Mouse (Mus musculus): ENCODE data around the gene Zfpl1. TPM values are rescaled to one million over a fixed set of nuclear protein-coding genes. Genes with fewer than 3 reads are reported as not detected.

Zfpl1 gene
- polyA plus RNA-seq, 1 experiment = 22.8 TPM

GRCm38 (mm10) chr19:6082156-6082555, 2.6 kb downstream of the Zfpl1 start, which contains the start of gene Gm28374:
TSS of gene Gm28374 (minus strand) at chr19:6082256.
- 81% methylated on average over 9 of the region's 9 CpGs for WGBS
- no peak within 1 kb of the TSS for H3K27ac ChIP-seq (ENCODE audit: control insufficient read depth, insufficient read depth, low read depth, low read length, poor library complexity)
- TF ChIP-seq POLR2A (IDR thresholded peaks at IDR 0.05; ENCODE audit: borderline replicate concordance, control insufficient read depth, low read depth, low read length) (no peak), CTCF (IDR thresholded peaks at IDR 0.05; ENCODE audit: control insufficient read depth, insufficient read depth, low read length) (no peak)
- no peak within 1 kb of the TSS for H3K4me3 ChIP-seq (replicated peaks; ENCODE audit: control insufficient read depth, low read depth, low read length)
- H3K4me1 ChIP-seq (ENCODE audit: control insufficient read depth, insufficient read depth, low read length) = no peaks in the 10 kb centered on the region; the same call in 1 of the 2 replicates

- peaks cover 4% of the 10 kb centered on the region for H3K4me1 ChIP-seq (ENCODE audit: control insufficient read depth, insufficient read depth, low read length)
- no peak within 1 kb of the TSS for H3K4me3 ChIP-seq (replicated peaks; ENCODE audit: control insufficient read depth, low read depth, low read length)
- H3K27ac ChIP-seq (ENCODE audit: control insufficient read depth, insufficient read depth, low read depth, low read length, poor library complexity) = no peak within 1 kb of the TSS
- no peak for TF ChIP-seq CTCF (IDR thresholded peaks at IDR 0.05; ENCODE audit: control insufficient read depth, insufficient read depth, low read length)
- TF ChIP-seq POLR2A (IDR thresholded peaks at IDR 0.05; ENCODE audit: borderline replicate concordance, control insufficient read depth, low read depth, low read length) = no peak
- 87% methylated on average over 12 of the region's 12 CpGs for WGBS
Observed at GRCm38 (mm10) chr19:6079983-6080480, 4.7 kb downstream of the Zfpl1 start, which contains the start of gene Tmem262. TSS of gene Tmem262 (plus strand) at chr19:6080033.

DNA sequence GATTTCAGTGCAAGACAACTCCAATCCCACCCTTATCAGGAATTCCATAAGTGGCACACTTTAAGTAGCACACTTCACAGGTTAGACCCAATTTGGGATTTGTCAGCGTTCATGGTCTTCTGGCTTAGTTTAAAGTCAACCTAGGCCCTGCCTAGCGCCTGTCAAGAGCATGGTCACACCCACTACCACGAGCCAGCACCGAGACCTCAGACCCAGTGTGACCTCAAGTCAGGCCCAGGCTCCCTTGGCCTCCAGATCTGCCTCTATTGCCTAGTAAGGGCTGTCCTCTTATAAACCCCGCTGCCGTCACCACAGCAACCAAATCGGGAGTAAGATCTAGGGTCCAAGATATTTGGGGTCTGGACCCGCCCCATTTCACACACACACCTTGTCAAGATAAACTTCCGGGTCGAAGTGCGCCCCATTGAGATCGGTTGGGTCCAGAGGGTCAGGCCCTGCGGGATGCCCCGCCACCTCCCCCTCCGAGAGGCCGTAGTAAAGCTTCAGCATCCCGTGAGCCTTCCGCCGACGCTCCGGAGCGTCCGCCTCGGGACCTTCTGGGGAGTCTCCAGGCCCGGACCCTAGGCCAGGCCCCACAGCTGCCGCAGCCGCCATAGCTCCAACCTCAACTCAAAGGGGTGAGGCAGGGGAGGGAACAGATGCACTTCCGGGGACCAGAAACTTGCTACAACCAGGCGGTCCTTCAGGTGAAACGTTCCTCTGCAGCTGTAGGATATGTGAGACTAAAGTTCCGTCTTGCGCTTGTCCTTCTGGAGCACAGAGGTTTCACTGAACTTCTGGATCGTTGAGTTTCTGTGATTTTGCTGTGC, 8.0 kb downstream of the Zfpl1 start, which contains the start of gene Vps51:
Vps51 (minus strand) TSS at position 668 of the 830 bp plus-strand sequence.
- 1% methylated on average over 33 of the region's 33 CpGs for WGBS
- peak within 1 kb of the TSS; percentile 79 for H3K27ac ChIP-seq (ENCODE audit: control insufficient read depth, insufficient read depth, low read depth, low read length, poor library complexity)
- H3K4me1 ChIP-seq (ENCODE audit: control insufficient read depth, insufficient read depth, low read length) = peaks cover 6% of the 10 kb centered on the region
- TF ChIP-seq POLR2A (IDR thresholded peaks at IDR 0.05; ENCODE audit: borderline replicate concordance, control insufficient read depth, low read depth, low read length) (peak; percentile 49; the same call in 1 of the 2 replicates), CTCF (IDR thresholded peaks at IDR 0.05; ENCODE audit: control insufficient read depth, insufficient read depth, low read length) (no peak)
- H3K4me3 ChIP-seq (replicated peaks; ENCODE audit: control insufficient read depth, low read depth, low read length) = peak within 1 kb of the TSS; percentile 78

DNA sequence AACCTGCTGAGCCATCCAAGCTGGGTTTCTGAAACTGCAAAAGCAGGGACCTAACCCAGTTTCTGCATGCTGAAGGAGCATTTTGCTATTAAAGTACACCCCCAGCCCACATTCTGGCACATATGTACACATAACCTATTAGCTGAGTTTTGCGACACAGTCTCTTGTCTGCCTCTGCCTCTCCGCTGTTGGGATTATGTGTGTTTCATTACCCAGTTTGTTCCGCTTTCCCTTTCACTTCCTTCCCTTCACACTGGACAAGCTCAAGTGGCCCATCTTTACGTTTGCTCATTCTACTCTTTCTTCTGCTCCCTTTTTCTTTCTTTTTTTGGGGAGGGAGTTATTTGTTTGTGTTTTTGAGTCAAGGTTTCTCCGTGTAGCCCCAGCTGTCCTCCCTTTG, 10.9 kb downstream of the Zfpl1 start:
- WGBS = 57% methylated on average over 5 of the region's 5 CpGs
- peaks cover 7% of the 10 kb centered on the region for H3K4me1 ChIP-seq (ENCODE audit: control insufficient read depth, insufficient read depth, low read length)
- peak overlapping the region; percentile 47; the same call in 1 of the 2 replicates for H3K27ac ChIP-seq (ENCODE audit: control insufficient read depth, insufficient read depth, low read depth, low read length, poor library complexity)
- H3K4me3 ChIP-seq (replicated peaks; ENCODE audit: control insufficient read depth, low read depth, low read length) = no peak overlapping the region
- TF ChIP-seq CTCF (IDR thresholded peaks at IDR 0.05; ENCODE audit: control insufficient read depth, insufficient read depth, low read length) (no peak), POLR2A (IDR thresholded peaks at IDR 0.05; ENCODE audit: borderline replicate concordance, control insufficient read depth, low read depth, low read length) (no peak)

DNA sequence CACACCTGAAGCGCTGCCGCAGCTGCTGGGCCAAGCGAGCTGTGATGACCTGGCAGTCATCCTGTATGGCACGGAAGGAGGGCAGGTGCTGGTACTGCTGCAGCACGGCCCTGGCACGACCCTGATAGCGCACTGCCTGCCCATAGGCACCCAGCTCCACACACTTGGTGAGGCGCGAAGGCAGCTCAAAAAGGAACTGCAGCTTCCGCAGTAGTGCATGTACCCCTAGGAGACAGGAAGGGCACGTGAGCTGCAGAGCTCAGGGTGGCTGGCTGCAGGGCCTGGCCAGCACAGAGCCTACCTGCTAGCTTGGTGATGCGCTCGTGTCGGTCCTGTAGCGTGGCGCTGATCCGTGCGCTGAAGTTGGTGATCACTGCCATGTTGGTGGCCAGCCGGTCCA, 13.5 kb downstream of the Zfpl1 start:
- TF ChIP-seq POLR2A (IDR thresholded peaks at IDR 0.05; ENCODE audit: borderline replicate concordance, control insufficient read depth, low read depth, low read length) = peak; percentile 23; the same call in 1 of the 2 replicates
- TF ChIP-seq CTCF (IDR thresholded peaks at IDR 0.05; ENCODE audit: control insufficient read depth, insufficient read depth, low read length) = no peak
- WGBS = 80% methylated on average over 19 of the region's 19 CpGs
- Histone ChIP-seq H3K4me1 (ENCODE audit: control insufficient read depth, insufficient read depth, low read length) (peaks cover 7% of the 10 kb centered on the region), H3K27ac (ENCODE audit: control insufficient read depth, insufficient read depth, low read depth, low read length, poor library complexity) (peak overlapping the region; percentile 35; the same call in 1 of the 2 replicates), H3K4me3 (replicated peaks; ENCODE audit: control insufficient read depth, low read depth, low read length) (no peak overlapping the region)

- TF ChIP-seq POLR2A (IDR thresholded peaks at IDR 0.05; ENCODE audit: borderline replicate concordance, control insufficient read depth, low read depth, low read length) = no peak
- no peak for TF ChIP-seq CTCF (IDR thresholded peaks at IDR 0.05; ENCODE audit: control insufficient read depth, insufficient read depth, low read length)
- H3K27ac ChIP-seq (ENCODE audit: control insufficient read depth, insufficient read depth, low read depth, low read length, poor library complexity) = peak overlapping the region; percentile 35; the same call in 1 of the 2 replicates
- WGBS = 87% methylated on average over 31 of the region's 31 CpGs
- peaks cover 6% of the 10 kb centered on the region for H3K4me1 ChIP-seq (ENCODE audit: control insufficient read depth, insufficient read depth, low read length)
- no peak overlapping the region for H3K4me3 ChIP-seq (replicated peaks; ENCODE audit: control insufficient read depth, low read depth, low read length)
Observed at GRCm38 (mm10) chr19:6070571-6071250, 14.0 kb downstream of the Zfpl1 start.

GRCm38 (mm10) chr19:6069851-6070250, 14.9 kb downstream of the Zfpl1 start:
- no peak overlapping the region for H3K27ac ChIP-seq (ENCODE audit: control insufficient read depth, insufficient read depth, low read depth, low read length, poor library complexity)
- H3K4me3 ChIP-seq (replicated peaks; ENCODE audit: control insufficient read depth, low read depth, low read length) = no peak overlapping the region
- TF ChIP-seq POLR2A (IDR thresholded peaks at IDR 0.05; ENCODE audit: borderline replicate concordance, control insufficient read depth, low read depth, low read length) (no peak), CTCF (IDR thresholded peaks at IDR 0.05; ENCODE audit: control insufficient read depth, insufficient read depth, low read length) (no peak)
- WGBS = 85% methylated on average over 10 of the region's 10 CpGs
- peaks cover 6% of the 10 kb centered on the region for H3K4me1 ChIP-seq (ENCODE audit: control insufficient read depth, insufficient read depth, low read length)

GRCm38 (mm10) chr19:6068951-6069350, 15.8 kb downstream of the Zfpl1 start:
- no peak for TF ChIP-seq CTCF (IDR thresholded peaks at IDR 0.05; ENCODE audit: control insufficient read depth, insufficient read depth, low read length)
- TF ChIP-seq POLR2A (IDR thresholded peaks at IDR 0.05; ENCODE audit: borderline replicate concordance, control insufficient read depth, low read depth, low read length) = no peak
- 82% methylated on average over 4 of the region's 4 CpGs for WGBS
- no peak overlapping the region for H3K4me3 ChIP-seq (replicated peaks; ENCODE audit: control insufficient read depth, low read depth, low read length)
- peaks cover 6% of the 10 kb centered on the region for H3K4me1 ChIP-seq (ENCODE audit: control insufficient read depth, insufficient read depth, low read length)
- H3K27ac ChIP-seq (ENCODE audit: control insufficient read depth, insufficient read depth, low read depth, low read length, poor library complexity) = no peak overlapping the region

Data from bone marrow, adult 2 months (tissue).